Mouse (Mus musculus): Measurements from ENCODE around the gene Mrps36. TPM values are rescaled to one million over a fixed set of nuclear protein-coding genes. Genes with fewer than 3 reads are reported as not detected.
A peak's percentile ranks its signal among the peaks of the same experiment; 100 is the strongest.
"Not testable (repeated sequence)": the region's sequence is repeated elsewhere in the genome, so short reads cannot be mapped to it uniquely, and the experiment has no call there.

The Mrps36 gene
- polyA plus RNA-seq (2015; fragmentation: Nextera tagmentation; extraction: Ambion mirVana): 171 and 186 TPM in 2 replicates

DNA sequence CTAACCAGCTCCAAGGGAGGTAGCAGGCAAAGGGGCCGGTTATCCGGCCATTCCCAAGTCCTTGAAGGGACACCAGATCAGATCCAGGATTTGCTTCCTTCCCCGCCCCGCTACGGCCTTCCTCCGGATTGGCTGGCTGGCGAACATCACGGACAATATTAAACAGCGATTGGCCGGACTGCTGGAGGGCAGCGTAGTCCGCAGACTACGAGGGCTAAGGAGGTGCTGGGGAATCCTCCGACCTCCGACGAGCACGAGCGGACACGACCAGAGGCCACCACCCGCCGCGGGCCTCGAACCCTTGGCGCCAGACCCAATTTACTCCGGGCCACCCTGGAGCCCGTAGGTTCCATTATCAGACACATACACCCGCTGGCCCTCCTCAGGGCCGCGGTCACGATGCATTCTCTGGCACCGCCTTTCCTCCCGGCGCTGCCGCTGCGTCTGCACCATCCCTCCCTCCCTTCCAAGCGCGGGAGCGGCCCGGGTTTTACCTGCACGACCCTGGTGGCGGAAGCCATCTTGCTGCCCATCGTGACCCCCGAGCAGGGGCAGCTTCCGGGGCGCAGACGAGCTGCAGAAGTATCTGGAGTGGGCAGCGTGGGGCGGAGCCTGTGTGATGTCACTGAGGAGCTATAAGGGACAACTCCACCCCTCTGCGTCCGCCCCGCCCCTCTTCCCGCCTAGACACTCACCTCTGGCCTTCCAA lies at the start of gene Mrps36:
TSS of gene Mrps36 (minus strand) at position 624 of the 709 bp plus-strand sequence.
- peaks cover 7% of the 10 kb centered on the region; the same call in 1 of the 2 replicates for H3K36me3 ChIP-seq
- peaks cover 16% of the 10 kb centered on the region for H3K4me1 ChIP-seq
- 1% methylated on average over 52 of the region's 52 CpGs for WGBS
- H3K27ac ChIP-seq: peak within 1 kb of the TSS; percentile 99
- peak; percentile 97 for ATAC-seq (replicated peaks; ENCODE audit: low FRiP score)
- H3K9me3 ChIP-seq (replicated peaks): no peaks in the 10 kb centered on the region
- peak within 1 kb of the TSS; percentile 69 for H3K4me2 ChIP-seq
- H3K27me3 ChIP-seq: no peaks in the 10 kb centered on the region
- peak within 1 kb of the TSS; percentile 80 for H3K9ac ChIP-seq
- peak within 1 kb of the TSS; percentile 79 for H3K4me3 ChIP-seq (replicated peaks)

DNA sequence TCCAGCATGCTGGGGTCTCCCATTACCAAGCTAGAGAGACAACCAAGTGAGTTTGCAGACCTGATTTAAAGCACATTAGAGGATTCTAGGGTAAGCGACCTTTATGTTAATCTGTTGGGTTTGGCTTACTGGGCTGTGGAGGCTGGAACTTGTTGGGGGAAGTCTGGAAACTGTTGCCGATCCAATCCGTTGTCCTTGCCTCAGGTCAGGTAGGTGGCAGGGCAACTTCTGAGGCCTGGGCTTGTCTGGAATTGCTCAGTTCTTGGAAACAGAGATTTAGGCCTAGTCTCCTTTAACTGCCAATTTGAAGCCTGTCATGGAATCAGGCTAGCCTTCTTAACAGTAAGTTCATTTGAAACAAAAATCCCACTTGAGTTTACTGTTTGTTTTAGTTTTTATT lies 44.6 kb upstream of the Mrps36 start:
- ATAC-seq (replicated peaks; ENCODE audit: low FRiP score): no peak
- Histone ChIP-seq H3K9ac (no peak overlapping the region), H3K36me3 (peaks cover 8% of the 10 kb centered on the region; the same call in 1 of the 2 replicates), H3K4me3 (replicated peaks) (no peak overlapping the region), H3K4me1 (peaks cover 19% of the 10 kb centered on the region), H3K27me3 (no peaks in the 10 kb centered on the region), H3K27ac (no peak overlapping the region), H3K4me2 (no peak overlapping the region), H3K9me3 (replicated peaks) (no peaks in the 10 kb centered on the region)
- 73% methylated on average over 3 of the region's 3 CpGs for WGBS

DNA sequence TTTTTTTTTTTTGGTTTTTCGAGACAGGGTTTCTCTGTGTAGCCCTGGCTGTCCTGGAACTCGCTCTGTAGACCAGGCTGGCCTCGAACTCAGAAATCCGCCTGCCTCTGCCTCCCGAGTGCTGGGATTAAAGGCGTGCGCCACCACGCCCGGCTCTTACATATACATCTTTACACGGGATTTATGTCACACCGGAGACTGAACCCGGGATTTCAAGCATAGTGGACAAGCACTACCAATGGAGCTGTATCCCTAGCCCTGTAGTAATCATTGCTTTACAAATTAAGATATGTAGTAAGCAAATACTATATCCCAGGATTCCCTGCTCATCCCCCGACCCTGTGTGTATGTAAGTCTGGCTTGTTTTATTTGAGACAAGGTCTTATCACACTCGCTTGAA lies 43.6 kb upstream of the Mrps36 start:
- not testable (repeated sequence) for H3K27me3 ChIP-seq; H3K4me2 ChIP-seq; H3K9ac ChIP-seq; ATAC-seq (replicated peaks; ENCODE audit: low FRiP score); H3K9me3 ChIP-seq (replicated peaks); H3K4me3 ChIP-seq (replicated peaks); H3K27ac ChIP-seq
- Histone ChIP-seq H3K36me3 (peaks cover 18% of the 10 kb centered on the region; the same call in 1 of the 2 replicates), H3K4me1 (peaks cover 24% of the 10 kb centered on the region)
- 94% methylated on average over 12 of the region's 14 CpGs for WGBS

DNA sequence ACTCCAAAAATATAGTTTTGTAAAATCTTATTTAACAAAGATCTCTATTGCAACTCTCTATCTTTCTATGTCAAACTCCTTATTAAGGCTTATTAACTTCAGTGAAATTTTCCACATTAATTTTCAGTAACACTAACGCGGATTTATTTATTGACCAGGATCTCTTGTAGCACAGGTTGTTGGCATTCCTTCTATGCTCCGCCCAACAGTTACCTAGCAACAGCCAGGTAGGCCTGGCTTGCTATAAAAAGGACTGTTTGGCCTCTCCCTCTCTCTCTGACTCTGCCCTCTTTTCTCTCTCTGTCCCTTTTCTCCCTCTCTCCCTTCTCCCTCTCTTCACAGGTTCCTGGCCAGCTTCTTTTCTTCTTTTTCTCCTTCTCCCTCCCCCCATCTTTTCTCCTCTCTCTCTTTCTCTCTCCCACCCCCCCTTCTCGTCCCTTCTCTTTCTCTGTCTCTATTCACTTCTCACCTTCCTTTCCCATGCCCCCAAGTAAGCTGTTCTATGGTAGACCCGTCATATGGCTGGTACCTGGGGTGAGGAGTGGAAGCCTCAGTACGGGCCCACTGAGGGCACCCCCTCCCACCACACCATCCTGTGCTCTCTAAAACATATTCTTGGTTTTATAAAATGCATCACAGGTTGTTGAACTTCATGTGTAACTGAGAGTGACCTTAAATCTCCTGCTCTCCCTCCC lies 43.0 kb upstream of the Mrps36 start:
- no peak for ATAC-seq (replicated peaks; ENCODE audit: low FRiP score)
- Histone ChIP-seq H3K27me3 (no peaks in the 10 kb centered on the region), H3K9me3 (replicated peaks) (no peaks in the 10 kb centered on the region), H3K36me3 (peaks cover 24% of the 10 kb centered on the region), H3K4me3 (replicated peaks) (no peak overlapping the region), H3K27ac (no peak overlapping the region), H3K4me2 (no peak overlapping the region), H3K9ac (no peak overlapping the region), H3K4me1 (peaks cover 24% of the 10 kb centered on the region)
- 75% methylated on average over 6 of the region's 6 CpGs for WGBS

DNA sequence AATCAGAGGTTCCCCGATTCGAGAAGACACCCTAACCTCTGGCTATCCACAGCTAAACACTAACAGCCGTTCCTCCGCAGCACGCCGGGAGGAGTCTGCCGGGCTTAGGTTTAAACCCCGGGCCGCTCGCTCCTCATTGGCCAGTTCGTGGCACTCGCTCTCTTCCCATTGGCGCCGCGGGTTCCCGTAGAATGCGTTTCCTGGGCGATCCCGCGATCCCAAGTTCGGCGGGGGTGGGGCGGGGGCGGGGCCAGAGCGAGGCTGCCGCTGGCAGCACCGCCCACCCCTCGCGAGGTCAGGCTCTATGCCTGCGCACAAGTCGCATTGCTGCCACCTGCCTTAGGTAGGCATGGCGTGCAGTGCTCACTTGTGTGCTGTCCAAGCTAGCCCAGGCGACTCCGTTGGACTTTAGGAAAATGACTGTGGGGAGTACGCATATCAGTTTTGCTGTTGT lies 42.0 kb upstream of the Mrps36 start, which contains the start of gene Ccnb1:
TSS of gene Ccnb1 (minus strand) at position 157 of the 454 bp plus-strand sequence.
- peak; percentile 99 for ATAC-seq (replicated peaks; ENCODE audit: low FRiP score)
- H3K36me3 ChIP-seq: peaks cover 35% of the 10 kb centered on the region
- peak within 1 kb of the TSS; percentile 66 for H3K27ac ChIP-seq
- H3K4me1 ChIP-seq: peaks cover 24% of the 10 kb centered on the region
- WGBS: under 1% methylated on average over 35 of the region's 35 CpGs
- peak within 1 kb of the TSS; percentile 62 for H3K4me3 ChIP-seq (replicated peaks)
- H3K9ac ChIP-seq: peak within 1 kb of the TSS; percentile 63
- no peaks in the 10 kb centered on the region for H3K27me3 ChIP-seq
- H3K4me2 ChIP-seq: peak within 1 kb of the TSS; percentile 68
- H3K9me3 ChIP-seq (replicated peaks): no peaks in the 10 kb centered on the region

DNA sequence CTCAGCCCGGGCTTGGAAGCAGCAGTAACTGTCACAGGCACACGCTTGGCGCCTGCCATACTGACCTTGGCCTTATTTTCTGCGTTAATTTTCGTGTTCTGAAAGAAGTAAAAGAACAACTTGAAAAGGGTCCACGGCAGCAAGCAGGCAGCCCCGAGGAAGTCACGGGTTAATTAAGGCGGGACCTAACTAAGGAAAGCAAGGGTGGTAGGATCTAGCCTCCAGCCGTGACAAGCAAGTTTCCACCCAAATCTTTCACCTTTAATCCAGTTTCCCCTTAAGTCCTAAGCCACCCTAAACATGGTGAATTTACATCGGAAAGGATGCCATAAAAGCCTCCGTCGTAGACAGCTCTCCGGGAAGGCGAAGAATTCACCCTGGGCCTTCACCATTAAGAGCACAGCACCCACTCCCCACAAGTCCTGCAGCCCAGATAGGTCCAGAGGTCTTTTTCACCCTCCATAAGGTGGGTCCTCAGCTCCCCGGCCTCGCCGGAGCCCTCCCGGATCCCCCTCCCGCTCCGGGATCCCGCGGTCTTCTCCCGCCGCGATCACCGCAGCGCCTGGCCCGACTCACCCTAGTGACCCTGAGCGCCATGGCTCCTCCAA lies 41.5 kb upstream of the Mrps36 start:
- Histone ChIP-seq H3K9me3 (replicated peaks) (no peaks in the 10 kb centered on the region), H3K27me3 (no peaks in the 10 kb centered on the region), H3K4me1 (peaks cover 24% of the 10 kb centered on the region), H3K27ac (peak overlapping the region; percentile 65), H3K36me3 (peaks cover 40% of the 10 kb centered on the region), H3K4me2 (peak overlapping the region; percentile 68), H3K4me3 (replicated peaks) (peak overlapping the region; percentile 62), H3K9ac (peak overlapping the region; percentile 63)
- under 1% methylated on average over 30 of the region's 30 CpGs for WGBS
- peak; percentile 49 for ATAC-seq (replicated peaks; ENCODE audit: low FRiP score)

DNA sequence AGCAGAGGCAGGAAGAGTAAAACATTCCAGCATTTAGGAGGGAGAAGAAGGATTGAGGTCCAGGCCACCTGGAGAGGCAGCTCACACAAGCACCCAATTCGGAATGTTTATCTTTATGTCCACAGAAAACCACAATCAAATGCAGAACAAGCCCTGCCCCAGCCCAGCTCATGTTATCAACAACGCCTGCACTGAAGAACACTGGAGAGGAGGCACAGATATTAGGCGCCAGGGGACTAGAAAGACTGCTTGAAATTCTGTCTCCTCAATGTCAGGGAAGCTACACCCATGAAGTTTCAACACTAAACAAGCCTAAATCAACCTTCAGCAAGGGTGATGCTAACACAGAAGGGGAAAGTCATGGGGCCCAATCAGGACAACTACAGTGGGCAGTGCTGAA lies 33.0 kb upstream of the Mrps36 start:
- H3K4me1 ChIP-seq: peaks cover 17% of the 10 kb centered on the region
- 79% methylated on average over 3 of the region's 3 CpGs for WGBS
- H3K36me3 ChIP-seq: peaks cover 50% of the 10 kb centered on the region
- H3K9me3 ChIP-seq (replicated peaks): no peaks in the 10 kb centered on the region
- no peak overlapping the region for H3K4me3 ChIP-seq (replicated peaks)
- H3K9ac ChIP-seq: no peak overlapping the region
- no peaks in the 10 kb centered on the region for H3K27me3 ChIP-seq
- H3K27ac ChIP-seq: no peak overlapping the region
- no peak overlapping the region for H3K4me2 ChIP-seq
- no peak for ATAC-seq (replicated peaks; ENCODE audit: low FRiP score)

DNA sequence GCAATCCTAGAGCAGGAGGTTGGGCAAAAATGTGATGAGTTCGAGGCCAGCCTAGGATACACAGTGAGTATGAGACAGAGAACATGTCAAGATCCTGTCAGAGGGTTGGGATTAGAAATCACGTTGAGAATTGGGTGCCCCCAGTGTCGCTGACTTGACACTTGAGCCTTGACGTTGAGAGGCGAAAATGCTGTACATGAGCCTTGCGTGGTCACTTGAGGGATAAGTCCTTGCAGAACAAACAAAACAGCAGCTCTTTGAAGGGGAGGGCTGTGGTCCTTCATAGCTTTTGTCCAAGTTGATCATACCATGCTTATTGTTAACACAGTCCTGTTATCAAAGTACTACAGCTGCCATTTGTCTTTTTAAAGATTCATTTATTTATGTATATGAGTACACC lies 32.3 kb upstream of the Mrps36 start:
- Histone ChIP-seq H3K4me2 (peak overlapping the region; percentile 89; the same call in 1 of the 2 replicates), H3K27me3 (no peaks in the 10 kb centered on the region), H3K36me3 (peaks cover 46% of the 10 kb centered on the region), H3K9me3 (replicated peaks) (no peaks in the 10 kb centered on the region), H3K4me3 (replicated peaks) (no peak overlapping the region), H3K9ac (0 out of 2 replicates have a peak overlapping the region, but pooled peaks have one; percentile 75), H3K4me1 (peaks cover 17% of the 10 kb centered on the region), H3K27ac (no peak overlapping the region)
- 63% methylated on average over 6 of the region's 6 CpGs for WGBS
- ATAC-seq (replicated peaks; ENCODE audit: low FRiP score): no peak; the same call in 1 of the 2 replicates

DNA sequence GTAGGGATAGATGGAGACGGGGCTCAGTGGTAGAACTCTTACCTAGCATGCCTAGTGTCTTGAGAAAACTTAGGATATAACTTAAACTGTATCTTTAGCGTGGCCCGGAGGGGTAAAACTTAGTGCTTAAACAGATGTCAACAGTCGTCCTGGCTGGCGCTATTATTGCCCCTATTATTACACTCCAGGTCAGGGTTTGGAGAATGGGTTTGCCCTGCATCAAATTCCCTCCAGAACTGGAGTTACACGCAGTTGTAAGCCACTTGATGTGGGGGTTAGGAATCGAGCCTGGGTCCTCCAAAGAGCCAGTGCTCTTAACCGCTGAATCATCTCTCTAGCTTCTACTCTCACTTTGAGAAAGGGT lies 31.6 kb upstream of the Mrps36 start:
- Histone ChIP-seq H3K4me1 (peaks cover 17% of the 10 kb centered on the region), H3K27me3 (no peaks in the 10 kb centered on the region), H3K27ac (peak overlapping the region; percentile 74; the same call in 1 of the 2 replicates), H3K9me3 (replicated peaks) (no peaks in the 10 kb centered on the region), H3K4me3 (replicated peaks) (peak overlapping the region; percentile 83), H3K9ac (peak overlapping the region; percentile 75), H3K4me2 (peak overlapping the region; percentile 89), H3K36me3 (peaks cover 46% of the 10 kb centered on the region)
- WGBS: 10% methylated on average over 8 of the region's 8 CpGs
- peak; percentile 23; the same call in 1 of the 2 replicates for ATAC-seq (replicated peaks; ENCODE audit: low FRiP score)

DNA sequence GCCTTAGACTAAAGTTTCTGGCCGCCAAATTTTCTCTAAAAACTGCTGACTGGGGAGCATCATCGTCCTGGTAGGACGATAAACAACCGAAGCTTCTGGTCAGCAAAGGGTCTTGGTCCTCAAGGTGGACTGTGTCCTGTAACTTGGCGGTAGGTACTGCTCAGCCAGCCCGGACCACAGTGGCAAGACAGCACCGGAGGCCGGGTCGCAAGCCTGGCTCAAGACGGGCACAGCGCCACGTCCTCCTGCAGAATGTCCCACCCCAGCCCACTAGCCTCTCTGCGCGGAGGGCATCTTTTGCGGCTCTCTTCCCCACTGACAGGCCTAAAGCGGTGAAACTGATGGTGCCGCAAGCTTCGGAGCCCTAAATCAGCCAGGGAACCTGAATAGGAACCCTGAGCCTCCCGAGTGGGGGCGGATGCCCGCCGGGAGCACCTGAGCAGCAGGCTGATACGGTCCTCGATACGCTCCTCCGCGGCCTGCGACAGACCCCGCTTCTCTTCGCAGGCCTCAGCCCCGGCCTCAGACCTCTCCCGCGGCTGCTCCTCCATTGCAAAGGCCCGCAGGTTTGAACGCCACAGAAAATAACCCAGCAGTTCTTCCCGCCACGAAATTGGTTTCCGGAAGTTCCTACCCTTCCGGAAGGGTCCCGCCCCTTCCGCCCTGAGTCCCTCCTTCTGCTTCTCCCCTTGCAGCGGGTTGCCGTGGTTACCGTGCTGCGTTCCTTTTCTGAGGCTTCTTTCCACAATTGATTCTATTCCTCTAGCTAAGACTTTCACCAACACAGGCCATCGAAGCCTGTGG lies 31.0 kb upstream of the Mrps36 start, which contains the start of gene Cenph:
TSS of gene Cenph (minus strand) at position 648 of the 804 bp plus-strand sequence.
- Histone ChIP-seq H3K4me1 (peaks cover 17% of the 10 kb centered on the region), H3K27ac (peak within 1 kb of the TSS; percentile 74), H3K9ac (peak within 1 kb of the TSS; percentile 75), H3K4me3 (replicated peaks) (peak within 1 kb of the TSS; percentile 83), H3K36me3 (peaks cover 46% of the 10 kb centered on the region), H3K27me3 (no peaks in the 10 kb centered on the region), H3K9me3 (replicated peaks) (no peaks in the 10 kb centered on the region), H3K4me2 (peak within 1 kb of the TSS; percentile 89)
- under 1% methylated on average over 46 of the region's 46 CpGs for WGBS
- peak; percentile 94 for ATAC-seq (replicated peaks; ENCODE audit: low FRiP score)

DNA sequence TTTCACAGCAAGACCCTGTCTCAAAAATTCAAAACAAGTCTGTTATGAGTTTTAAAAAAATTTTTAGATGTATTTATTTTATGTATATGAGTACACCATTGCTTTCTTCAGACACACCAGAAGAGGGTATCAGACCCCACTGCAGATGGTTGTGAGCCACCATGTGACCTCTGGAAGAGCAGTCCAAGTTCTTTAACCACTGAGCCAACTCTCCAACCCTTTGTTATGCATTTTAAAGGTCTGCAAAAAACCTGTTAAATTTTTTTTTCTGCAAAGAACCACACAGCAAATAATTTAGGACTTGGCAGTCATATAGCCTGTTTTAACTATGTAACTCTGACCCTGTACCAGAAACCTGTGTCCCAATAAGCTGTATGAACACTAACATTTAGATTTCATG lies 30.2 kb upstream of the Mrps36 start:
- Histone ChIP-seq H3K36me3 (peaks cover 46% of the 10 kb centered on the region), H3K9me3 (replicated peaks) (no peaks in the 10 kb centered on the region), H3K27ac (no peak overlapping the region), H3K27me3 (no peaks in the 10 kb centered on the region), H3K9ac (peak overlapping the region; percentile 75), H3K4me2 (peak overlapping the region; percentile 89), H3K4me3 (replicated peaks) (peak overlapping the region; percentile 83), H3K4me1 (peaks cover 17% of the 10 kb centered on the region)
- no peak for ATAC-seq (replicated peaks; ENCODE audit: low FRiP score)

Measured in kidney, embryonic 15.5 days (tissue).